Mouse (Mus musculus) MEL-GATA-1-ER (cell line): ENCODE results near the gene Gm20388.

Source experiments
- DNase-seq: peaks from one replicate; pipeline ENCODE4 v3.0.0-alpha.2; 2012; ENCODE audit warnings: low read depth; ENCODE audit errors: extremely low read depth

Gm20388 gene

GRCm38 (mm10) chr8:120462119-120462551, 551.5 kb downstream of the Gm20388 start:
- DNase-seq = peak; percentile 43

GRCm38 (mm10) chr8:120462611-120463010, 552.0 kb downstream of the Gm20388 start:
- DNase-seq = no peak

- no peak for DNase-seq
These were observed 553.4 kb downstream of the Gm20388 start for GRCm38 (mm10) chr8:120463918-120464584.

- no peak for DNase-seq
These were observed 553.9 kb downstream of the Gm20388 start for GRCm38 (mm10) chr8:120464585-120464937.

GRCm38 (mm10) chr8:120465710-120466109, 555.1 kb downstream of the Gm20388 start:
- no peak for DNase-seq

GRCm38 (mm10) chr8:120466266-120466665, 555.6 kb downstream of the Gm20388 start:
- no peak for DNase-seq

- DNase-seq = no peak
These were observed 557.0 kb downstream of the Gm20388 start for GRCm38 (mm10) chr8:120467598-120467997.

- no peak for DNase-seq
These were observed 559.5 kb downstream of the Gm20388 start for GRCm38 (mm10) chr8:120470170-120470569.

GRCm38 (mm10) chr8:120471166-120471565, 560.5 kb downstream of the Gm20388 start:
- DNase-seq = no peak

- DNase-seq = no peak
These were observed 561.1 kb downstream of the Gm20388 start for GRCm38 (mm10) chr8:120471752-120472151.

GRCm38 (mm10) chr8:120472230-120472629, 561.6 kb downstream of the Gm20388 start:
- DNase-seq = no peak

- no peak for DNase-seq
These were observed 563.2 kb downstream of the Gm20388 start for GRCm38 (mm10) chr8:120473729-120474364.

GRCm38 (mm10) chr8:120474496-120475235, 564.0 kb downstream of the Gm20388 start:
- DNase-seq = no peak

GRCm38 (mm10) chr8:120475462-120476201, 565.0 kb downstream of the Gm20388 start:
- peak; percentile 96 for DNase-seq

- no peak for DNase-seq
These were observed 566.3 kb downstream of the Gm20388 start for GRCm38 (mm10) chr8:120476711-120477575.

- no peak for DNase-seq
These were observed 568.1 kb downstream of the Gm20388 start for GRCm38 (mm10) chr8:120478754-120479153.

GRCm38 (mm10) chr8:120479691-120480090, 569.0 kb downstream of the Gm20388 start:
- DNase-seq = no peak

- DNase-seq = no peak
These were observed 571.5 kb downstream of the Gm20388 start for GRCm38 (mm10) chr8:120482015-120482689.

GRCm38 (mm10) chr8:120484460-120484859, 573.8 kb downstream of the Gm20388 start:
- DNase-seq = no peak

GRCm38 (mm10) chr8:120485116-120485515, 574.5 kb downstream of the Gm20388 start:
- DNase-seq = no peak
